Mouse (Mus musculus): ENCODE data around the gene Trim24. TPM values are rescaled to one million over a fixed set of nuclear protein-coding genes. Genes with fewer than 3 reads are reported as not detected.

Trim24 gene
- total RNA-seq, 4 experiments from 2014 or later, result 23.7 to 56.6 (median 38.3) TPM

GRCm38 (mm10) chr6:37863961-37864730, 6.5 kb upstream of the Trim24 start:
- DNase-seq, result no peak

GRCm38 (mm10) chr6:37871137-37871851, 683 bp downstream of the Trim24 start:
- peak; percentile 36 for DNase-seq

- no peak for DNase-seq
These were observed 2.2 kb downstream of the Trim24 start for GRCm38 (mm10) chr6:37872861-37873260.

GRCm38 (mm10) chr6:37873731-37874130, 3.1 kb downstream of the Trim24 start:
- no peak for DNase-seq

- no peak for DNase-seq
These were observed 7.6 kb downstream of the Trim24 start for GRCm38 (mm10) chr6:37878206-37878605.

- DNase-seq, result no peak
These were observed 10.0 kb downstream of the Trim24 start for GRCm38 (mm10) chr6:37880586-37880985.

- no peak for DNase-seq
These were observed 23.0 kb downstream of the Trim24 start for GRCm38 (mm10) chr6:37893586-37893985.

GRCm38 (mm10) chr6:37895646-37896435, 25.2 kb downstream of the Trim24 start:
- peak; percentile 11 for DNase-seq

- no peak for DNase-seq
These were observed 29.6 kb downstream of the Trim24 start for GRCm38 (mm10) chr6:37900221-37900620.

- no peak for DNase-seq
These were observed 31.2 kb downstream of the Trim24 start for GRCm38 (mm10) chr6:37901791-37902190.

GRCm38 (mm10) chr6:37903810-37904209, 33.2 kb downstream of the Trim24 start:
- no peak for DNase-seq

- DNase-seq, result no peak
These were observed 42.9 kb downstream of the Trim24 start for GRCm38 (mm10) chr6:37913525-37913924.

- DNase-seq, result no peak
These were observed 54.5 kb downstream of the Trim24 start for GRCm38 (mm10) chr6:37925104-37925503.

GRCm38 (mm10) chr6:37926751-37927150, 56.1 kb downstream of the Trim24 start:
- DNase-seq, result no peak

GRCm38 (mm10) chr6:37936498-37936897, 65.9 kb downstream of the Trim24 start:
- DNase-seq, result no peak

GRCm38 (mm10) chr6:37951306-37951705, 80.7 kb downstream of the Trim24 start:
- no peak for DNase-seq

- no peak for DNase-seq
These were observed 96.8 kb downstream of the Trim24 start for GRCm38 (mm10) chr6:37967386-37967785.

- DNase-seq, result no peak
These were observed 136.8 kb downstream of the Trim24 start for GRCm38 (mm10) chr6:38007459-38007858.

- DNase-seq, result no peak
These were observed 142.2 kb downstream of the Trim24 start for GRCm38 (mm10) chr6:38012829-38013228.

Data from adrenal gland, adult 8-10 months (tissue).